Mouse (Mus musculus): ENCODE results near the gene Adora2b. TPM values are rescaled to one million over a fixed set of nuclear protein-coding genes. Genes with fewer than 3 reads are reported as not detected.

Adora2b gene
- polyA plus RNA-seq, 2 experiments = 0.42 to 1.2 TPM

GRCm38 (mm10) chr11:62263599-62263998 lies 14.8 kb downstream of the Adora2b start:
- Histone ChIP-seq H3K27ac (no peak overlapping the region), H3K36me3 (replicated peaks; ENCODE audit: control insufficient read depth, insufficient read depth, low read depth) (no peaks in the 10 kb centered on the region), H3K4me1 (replicated peaks; ENCODE audit: control insufficient read depth in 2 of 2, insufficient read depth in 2 of 2, low read length in 1 of 2) (no peaks in the 10 kb centered on the region), H3K4me2 (ENCODE audit: low read depth) (no peak overlapping the region), H3K9me3 (ENCODE audit: control insufficient read depth, low read length) (no peaks in the 10 kb centered on the region), H3K9ac (replicated peaks) (no peak overlapping the region), H3K4me3 (ENCODE audit: insufficient read depth in 1 of 2, low read depth in 2 of 2, low read length in 2 of 2) (no peak overlapping the region), H3K27me3 (ENCODE audit: control insufficient read depth, insufficient read depth, low read length) (no peaks in the 10 kb centered on the region; the same call in 1 of the 2 replicates)
- ATAC-seq (ENCODE audit: insufficient read depth) (no peak), DNase-seq (ENCODE audit: low read depth in 3 of 3, low spot score in 3 of 3) (no peak)
- 68% methylated on average over 7 of the region's 7 CpGs for WGBS (ENCODE audit: insufficient replicate concordance)
- TF ChIP-seq CTCF (IDR thresholded peaks at IDR 0.05; ENCODE audit: low read depth) (no peak), EP300 (IDR thresholded peaks at IDR 0.05; ENCODE audit: low read depth) (no peak)

DNA sequence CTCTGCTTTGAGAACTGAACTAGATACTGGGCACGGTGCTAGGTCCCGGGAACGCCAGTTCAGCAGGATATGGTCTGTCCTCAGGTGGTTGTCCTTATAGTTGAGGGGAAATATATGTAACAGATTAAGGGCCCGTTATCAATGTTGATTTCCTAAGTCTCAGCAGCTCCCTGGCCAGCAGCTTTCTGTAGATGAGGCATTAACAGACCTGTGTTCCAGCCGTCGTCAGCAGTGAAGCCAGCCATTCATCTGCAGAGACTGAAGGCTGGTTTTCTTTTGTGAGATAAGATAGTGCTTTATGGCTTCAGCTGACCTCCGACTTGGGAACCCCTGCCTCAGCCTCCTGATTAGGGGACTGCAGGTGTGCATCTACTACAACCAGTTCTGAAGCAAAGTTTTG lies 15.2 kb downstream of the Adora2b start:
- DNase-seq (ENCODE audit: low read depth in 3 of 3, low spot score in 3 of 3) (no peak), ATAC-seq (ENCODE audit: insufficient read depth) (no peak)
- Histone ChIP-seq H3K36me3 (replicated peaks; ENCODE audit: control insufficient read depth, insufficient read depth, low read depth) (no peaks in the 10 kb centered on the region), H3K27me3 (ENCODE audit: control insufficient read depth, insufficient read depth, low read length) (no peaks in the 10 kb centered on the region; the same call in 1 of the 2 replicates), H3K4me1 (replicated peaks; ENCODE audit: control insufficient read depth in 2 of 2, insufficient read depth in 2 of 2, low read length in 1 of 2) (no peaks in the 10 kb centered on the region), H3K9ac (replicated peaks) (no peak overlapping the region), H3K4me2 (ENCODE audit: low read depth) (no peak overlapping the region), H3K4me3 (ENCODE audit: insufficient read depth in 1 of 2, low read depth in 2 of 2, low read length in 2 of 2) (no peak overlapping the region), H3K27ac (no peak overlapping the region), H3K9me3 (ENCODE audit: control insufficient read depth, low read length) (no peaks in the 10 kb centered on the region)
- no peak for TF ChIP-seq CTCF (IDR thresholded peaks at IDR 0.05; ENCODE audit: low read depth)
- TF ChIP-seq EP300 (IDR thresholded peaks at IDR 0.05; ENCODE audit: low read depth) = no peak
- 38% methylated on average over 7 of the region's 7 CpGs for WGBS (ENCODE audit: insufficient replicate concordance)

DNA sequence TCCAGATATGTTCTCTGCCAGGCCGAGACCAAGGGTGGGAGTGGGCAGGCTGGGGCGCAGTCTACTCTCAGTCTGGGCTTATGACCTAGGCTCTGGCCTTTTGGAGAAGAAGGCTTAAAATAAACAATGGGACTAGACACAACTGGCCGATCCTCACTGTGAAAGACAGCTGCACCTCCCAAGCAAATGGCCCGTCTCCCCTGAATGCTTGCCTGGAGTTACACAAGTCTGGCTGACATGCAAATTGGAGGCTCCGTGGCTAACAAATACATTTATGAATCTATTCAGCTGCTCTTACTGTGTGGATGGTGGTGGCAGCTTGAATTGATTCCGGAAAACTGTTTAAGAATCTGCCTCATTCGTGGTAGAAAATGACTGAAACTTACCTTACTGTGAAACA lies 16.9 kb downstream of the Adora2b start:
- H3K4me2 ChIP-seq (ENCODE audit: low read depth) = no peak overlapping the region
- no peaks in the 10 kb centered on the region for H3K36me3 ChIP-seq (replicated peaks; ENCODE audit: control insufficient read depth, insufficient read depth, low read depth)
- ATAC-seq (ENCODE audit: insufficient read depth) (no peak), DNase-seq (ENCODE audit: low read depth in 3 of 3, low spot score in 3 of 3) (no peak)
- WGBS (ENCODE audit: insufficient replicate concordance) = 76% methylated on average over 7 of the region's 7 CpGs
- no peaks in the 10 kb centered on the region for H3K4me1 ChIP-seq (replicated peaks; ENCODE audit: control insufficient read depth in 2 of 2, insufficient read depth in 2 of 2, low read length in 1 of 2)
- TF ChIP-seq EP300 (IDR thresholded peaks at IDR 0.05; ENCODE audit: low read depth) (no peak), CTCF (IDR thresholded peaks at IDR 0.05; ENCODE audit: low read depth) (no peak)
- no peak overlapping the region for H3K27ac ChIP-seq
- no peak overlapping the region for H3K9ac ChIP-seq (replicated peaks)
- no peaks in the 10 kb centered on the region for H3K9me3 ChIP-seq (ENCODE audit: control insufficient read depth, low read length)
- H3K27me3 ChIP-seq (ENCODE audit: control insufficient read depth, insufficient read depth, low read length) = no peaks in the 10 kb centered on the region
- H3K4me3 ChIP-seq (ENCODE audit: insufficient read depth in 1 of 2, low read depth in 2 of 2, low read length in 2 of 2) = no peak overlapping the region

DNA sequence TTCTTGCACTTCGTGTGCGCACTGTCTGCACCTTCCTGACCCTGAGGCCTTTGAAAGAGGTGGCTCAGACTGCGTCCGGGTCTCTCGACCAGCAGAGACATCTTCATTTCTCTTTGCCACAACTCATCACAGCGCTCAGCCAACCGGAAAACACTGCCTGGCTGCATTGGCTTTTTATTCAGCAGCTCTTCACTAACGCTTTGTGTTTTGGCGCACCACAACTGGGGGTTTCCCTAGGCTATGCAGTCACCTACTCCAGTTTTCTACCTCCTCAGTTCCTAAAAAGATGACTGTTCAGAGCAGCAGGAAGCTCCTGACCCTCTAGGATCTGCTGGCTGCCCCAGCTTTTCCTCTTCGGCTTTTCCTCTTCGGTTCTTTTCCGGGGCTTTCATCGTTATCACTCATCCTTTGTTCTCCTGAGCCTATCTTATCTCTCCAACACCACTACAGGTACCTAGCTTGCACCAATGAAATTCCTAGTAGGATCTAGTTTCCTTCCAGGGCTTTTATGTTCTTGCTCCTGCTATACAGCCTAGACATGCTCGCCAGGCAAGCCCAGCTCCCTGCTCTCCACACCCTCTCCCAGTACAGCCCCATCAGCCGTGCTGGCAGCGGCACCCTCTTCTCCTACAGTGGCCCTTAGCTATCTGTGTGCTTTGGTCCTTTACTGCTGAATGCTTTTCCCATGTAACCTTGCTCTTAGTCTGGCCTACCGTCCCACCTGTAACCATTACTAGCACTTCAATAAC lies 17.9 kb downstream of the Adora2b start:
- no peak for DNase-seq (ENCODE audit: low read depth in 3 of 3, low spot score in 3 of 3)
- H3K9ac ChIP-seq (replicated peaks) = no peak overlapping the region
- no peak for ATAC-seq (ENCODE audit: insufficient read depth)
- H3K27me3 ChIP-seq (ENCODE audit: control insufficient read depth, insufficient read depth, low read length) = no peaks in the 10 kb centered on the region
- no peaks in the 10 kb centered on the region for H3K36me3 ChIP-seq (replicated peaks; ENCODE audit: control insufficient read depth, insufficient read depth, low read depth)
- H3K4me3 ChIP-seq (ENCODE audit: insufficient read depth in 1 of 2, low read depth in 2 of 2, low read length in 2 of 2) = no peak overlapping the region
- no peak overlapping the region for H3K27ac ChIP-seq
- no peak for TF ChIP-seq EP300 (IDR thresholded peaks at IDR 0.05; ENCODE audit: low read depth)
- no peak for TF ChIP-seq CTCF (IDR thresholded peaks at IDR 0.05; ENCODE audit: low read depth)
- no peak overlapping the region for H3K4me2 ChIP-seq (ENCODE audit: low read depth)
- H3K9me3 ChIP-seq (ENCODE audit: control insufficient read depth, low read length) = no peaks in the 10 kb centered on the region
- WGBS (ENCODE audit: insufficient replicate concordance) = 62% methylated on average over 17 of the region's 17 CpGs
- no peaks in the 10 kb centered on the region for H3K4me1 ChIP-seq (replicated peaks; ENCODE audit: control insufficient read depth in 2 of 2, insufficient read depth in 2 of 2, low read length in 1 of 2)

- H3K4me1 ChIP-seq (replicated peaks; ENCODE audit: control insufficient read depth in 2 of 2, insufficient read depth in 2 of 2, low read length in 1 of 2) = no peaks in the 10 kb centered on the region
- no peaks in the 10 kb centered on the region for H3K27me3 ChIP-seq (ENCODE audit: control insufficient read depth, insufficient read depth, low read length)
- no peak for DNase-seq (ENCODE audit: low read depth in 3 of 3, low spot score in 3 of 3)
- WGBS (ENCODE audit: insufficient replicate concordance) = 43% methylated on average over 8 of the region's 8 CpGs
- H3K4me2 ChIP-seq (ENCODE audit: low read depth) = no peak overlapping the region
- TF ChIP-seq EP300 (IDR thresholded peaks at IDR 0.05; ENCODE audit: low read depth) = no peak
- TF ChIP-seq CTCF (IDR thresholded peaks at IDR 0.05; ENCODE audit: low read depth) = no peak
- H3K9me3 ChIP-seq (ENCODE audit: control insufficient read depth, low read length) = no peaks in the 10 kb centered on the region
- no peak overlapping the region for H3K9ac ChIP-seq (replicated peaks)
- no peaks in the 10 kb centered on the region for H3K36me3 ChIP-seq (replicated peaks; ENCODE audit: control insufficient read depth, insufficient read depth, low read depth)
- ATAC-seq (ENCODE audit: insufficient read depth) = no peak
- no peak overlapping the region for H3K4me3 ChIP-seq (ENCODE audit: insufficient read depth in 1 of 2, low read depth in 2 of 2, low read length in 2 of 2)
- H3K27ac ChIP-seq = no peak overlapping the region
Observed at GRCm38 (mm10) chr11:62268381-62268780, 19.6 kb downstream of the Adora2b start.

Measured in liver, embryonic 14.5 days (tissue).